Mouse (Mus musculus): ENCODE data around the gene Ssbp3. TPM values are rescaled to one million over a fixed set of nuclear protein-coding genes. Genes with fewer than 3 reads are reported as not detected.
A peak's percentile ranks its signal among the peaks of the same experiment; 100 is the strongest.

The Ssbp3 gene
- polyA plus RNA-seq, 1 experiment from 2014 or later: 214 TPM

GRCm38 (mm10) chr4:106985289-106985688 lies 74.8 kb downstream of the Ssbp3 start:
- Histone ChIP-seq H3K4me3 (replicated peaks) (no peak overlapping the region), H3K4me2 (no peak overlapping the region), H3K27ac (peak overlapping the region; percentile 74), H3K9me3 (no peaks in the 10 kb centered on the region), H3K36me3 (replicated peaks) (no peaks in the 10 kb centered on the region; the same call in 1 of the 2 replicates), H3K27me3 (no peaks in the 10 kb centered on the region), H3K4me1 (peaks cover 99% of the 10 kb centered on the region), H3K9ac (no peak overlapping the region)
- no peak for ATAC-seq (ENCODE audit: low FRiP score)
- WGBS: 71% methylated on average over 4 of the region's 4 CpGs

- H3K36me3 ChIP-seq (replicated peaks): peaks cover 1% of the 10 kb centered on the region; the same call in 1 of the 2 replicates
- ATAC-seq (ENCODE audit: low FRiP score): no peak
- peak overlapping the region; percentile 15; the same call in 1 of the 2 replicates for H3K4me2 ChIP-seq
- peaks cover 98% of the 10 kb centered on the region for H3K4me1 ChIP-seq
- peak overlapping the region; percentile 45; the same call in 1 of the 2 replicates for H3K9ac ChIP-seq
- no peaks in the 10 kb centered on the region for H3K9me3 ChIP-seq
- WGBS: 30% methylated on average over 15 of the region's 15 CpGs
- H3K4me3 ChIP-seq (replicated peaks): no peak overlapping the region
- H3K27me3 ChIP-seq: no peaks in the 10 kb centered on the region
- H3K27ac ChIP-seq: peak overlapping the region; percentile 74
Measured at GRCm38 (mm10) chr4:106985899-106986832, 75.7 kb downstream of the Ssbp3 start.

DNA sequence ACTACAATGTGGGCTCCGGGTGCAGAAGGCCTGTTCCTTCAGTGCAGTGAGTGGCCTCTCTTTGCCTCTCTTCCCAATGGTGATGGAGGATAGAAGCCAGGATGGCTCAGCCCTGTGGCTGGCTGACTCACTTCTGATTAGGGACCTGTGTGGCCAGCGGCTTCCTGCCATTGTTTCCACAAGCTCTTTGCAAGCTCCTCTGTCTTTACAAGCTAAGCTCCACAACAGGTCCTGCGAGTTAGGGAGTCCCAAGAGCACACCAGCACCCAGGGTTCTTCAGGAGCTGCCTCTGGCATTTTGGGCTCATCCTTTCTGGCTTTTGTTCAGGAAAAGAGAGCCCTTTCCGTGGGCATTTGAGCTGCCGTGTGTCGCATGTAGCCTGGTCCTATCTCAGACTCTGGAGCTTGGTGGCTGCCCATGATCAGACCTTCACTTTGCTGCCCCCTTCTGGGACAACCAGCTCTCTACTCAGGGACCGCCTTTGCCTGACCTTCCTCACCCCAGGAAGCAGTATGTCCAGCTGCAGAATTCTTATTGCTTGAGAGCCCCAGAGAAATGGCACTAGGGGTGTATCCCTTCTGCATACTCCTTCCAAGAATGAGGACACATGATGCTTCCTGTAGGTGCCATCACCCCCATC lies 77.3 kb downstream of the Ssbp3 start:
- H3K27ac ChIP-seq: peak overlapping the region; percentile 89
- no peaks in the 10 kb centered on the region for H3K9me3 ChIP-seq
- 15% methylated on average over 7 of the region's 7 CpGs for WGBS
- peaks cover 98% of the 10 kb centered on the region for H3K4me1 ChIP-seq
- H3K4me3 ChIP-seq (replicated peaks): no peak overlapping the region
- peak; percentile 50; the same call in 1 of the 2 replicates for ATAC-seq (ENCODE audit: low FRiP score)
- H3K36me3 ChIP-seq (replicated peaks): 0 out of 2 replicates have a peak, but pooled peaks cover 3% of the 10 kb centered on the region
- H3K4me2 ChIP-seq: no peak overlapping the region
- no peak overlapping the region for H3K9ac ChIP-seq
- H3K27me3 ChIP-seq: no peaks in the 10 kb centered on the region

DNA sequence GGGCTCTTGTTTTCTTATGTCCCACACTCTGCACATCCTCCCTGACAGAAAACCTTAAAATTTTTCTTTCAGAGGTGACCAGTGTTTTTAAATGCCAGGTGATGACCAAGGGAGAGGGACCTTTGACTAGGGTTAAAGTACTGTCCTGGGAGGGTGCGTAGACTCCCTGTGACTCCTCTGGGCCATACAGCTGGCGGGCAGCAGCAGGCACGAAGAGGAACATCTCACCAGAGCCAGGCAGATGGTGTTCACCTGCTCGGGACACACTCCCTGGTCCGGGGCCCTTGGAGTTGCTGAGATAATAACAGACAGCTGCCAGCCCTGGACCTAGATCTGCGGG lies 78.4 kb downstream of the Ssbp3 start:
- Histone ChIP-seq H3K9ac (no peak overlapping the region; the same call in 1 of the 2 replicates), H3K4me3 (replicated peaks) (no peak overlapping the region), H3K9me3 (no peaks in the 10 kb centered on the region), H3K36me3 (replicated peaks) (0 out of 2 replicates have a peak, but pooled peaks cover 3% of the 10 kb centered on the region), H3K27me3 (no peaks in the 10 kb centered on the region), H3K4me1 (peaks cover 98% of the 10 kb centered on the region), H3K4me2 (peak overlapping the region; percentile 29), H3K27ac (peak overlapping the region; percentile 89)
- ATAC-seq (ENCODE audit: low FRiP score): no peak
- WGBS: 16% methylated on average over 6 of the region's 6 CpGs

DNA sequence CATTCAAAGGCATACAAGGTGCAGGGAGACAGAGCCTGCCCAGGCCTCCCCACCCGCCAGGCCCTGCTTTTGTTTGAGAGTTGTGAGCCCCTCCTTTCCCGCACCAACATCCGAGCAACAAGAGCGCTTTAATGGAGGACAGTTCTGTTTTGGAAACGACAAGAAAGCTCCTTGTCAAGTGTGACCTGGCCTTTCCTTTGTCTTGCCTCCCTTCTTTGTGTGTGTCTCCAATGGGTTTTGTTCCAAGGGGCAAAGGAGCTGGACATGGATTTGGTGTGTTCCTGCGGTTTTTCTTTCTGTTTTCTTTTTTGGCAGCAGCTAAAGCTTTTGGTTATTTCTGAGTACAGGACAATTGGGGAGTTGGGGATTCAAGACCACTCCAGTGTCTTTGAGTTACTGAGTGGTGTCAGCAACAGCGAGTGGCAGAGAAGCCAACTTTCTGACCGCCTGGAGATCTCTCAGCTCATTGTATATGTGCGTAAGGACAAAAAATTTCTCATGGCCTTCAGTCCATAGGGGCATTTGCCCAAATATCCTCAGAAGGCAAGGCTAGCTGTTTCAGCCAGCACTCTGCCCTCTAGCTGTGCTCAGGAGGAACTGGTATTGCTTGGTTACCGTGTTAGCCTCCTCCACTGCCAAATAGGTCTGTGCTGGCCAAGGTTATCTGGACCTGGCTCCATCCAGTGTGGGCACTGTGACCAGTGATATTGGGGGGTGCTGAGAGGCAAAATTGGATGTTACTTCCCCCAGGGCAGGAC lies 78.9 kb downstream of the Ssbp3 start:
- no peak overlapping the region for H3K4me3 ChIP-seq (replicated peaks)
- H3K4me2 ChIP-seq: peak overlapping the region; percentile 29
- H3K4me1 ChIP-seq: peaks cover 98% of the 10 kb centered on the region
- 0 out of 2 replicates have a peak, but pooled peaks cover 3% of the 10 kb centered on the region for H3K36me3 ChIP-seq (replicated peaks)
- no peaks in the 10 kb centered on the region for H3K9me3 ChIP-seq
- 8% methylated on average over 10 of the region's 10 CpGs for WGBS
- H3K9ac ChIP-seq: no peak overlapping the region; the same call in 1 of the 2 replicates
- peak; percentile 69 for ATAC-seq (ENCODE audit: low FRiP score)
- no peaks in the 10 kb centered on the region for H3K27me3 ChIP-seq
- H3K27ac ChIP-seq: peak overlapping the region; percentile 89

DNA sequence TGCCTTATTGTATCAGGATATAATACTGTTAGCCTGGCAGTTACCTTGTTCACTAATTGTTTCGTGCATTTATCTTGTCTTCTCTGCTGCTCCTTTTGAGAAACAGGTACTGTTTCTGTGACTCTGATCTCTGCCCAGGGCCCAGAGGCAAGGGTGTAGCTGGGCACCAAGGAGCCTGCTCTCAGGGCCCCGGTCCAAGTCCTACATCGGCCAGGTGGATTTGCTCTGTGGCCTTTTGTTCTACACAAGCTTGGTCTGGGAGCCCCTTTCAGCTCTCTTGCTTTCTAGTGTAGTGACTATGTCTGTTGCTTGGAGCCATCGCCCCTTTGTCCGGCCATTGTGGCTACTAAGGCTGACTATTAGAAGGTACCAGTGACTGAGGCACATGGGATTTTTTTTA lies 82.6 kb downstream of the Ssbp3 start:
- Histone ChIP-seq H3K9ac (no peak overlapping the region), H3K4me2 (no peak overlapping the region), H3K27me3 (no peaks in the 10 kb centered on the region), H3K4me1 (peaks cover 95% of the 10 kb centered on the region), H3K9me3 (no peaks in the 10 kb centered on the region), H3K36me3 (replicated peaks) (0 out of 2 replicates have a peak, but pooled peaks cover 3% of the 10 kb centered on the region), H3K4me3 (replicated peaks) (no peak overlapping the region), H3K27ac (peak overlapping the region; percentile 0; the same call in 1 of the 2 replicates)
- no peak for ATAC-seq (ENCODE audit: low FRiP score)
- 87% methylated on average over 5 of the region's 5 CpGs for WGBS

- no peak for ATAC-seq (ENCODE audit: low FRiP score)
- H3K9ac ChIP-seq: no peak overlapping the region
- H3K4me1 ChIP-seq: peaks cover 85% of the 10 kb centered on the region
- H3K27ac ChIP-seq: no peak overlapping the region
- 0 out of 2 replicates have a peak, but pooled peaks cover 3% of the 10 kb centered on the region for H3K36me3 ChIP-seq (replicated peaks)
- no peaks in the 10 kb centered on the region for H3K27me3 ChIP-seq
- no peaks in the 10 kb centered on the region for H3K9me3 ChIP-seq
- WGBS: 86% methylated on average over 5 of the region's 5 CpGs
- H3K4me2 ChIP-seq: no peak overlapping the region
- H3K4me3 ChIP-seq (replicated peaks): no peak overlapping the region
Measured at GRCm38 (mm10) chr4:106994252-106994651, 83.8 kb downstream of the Ssbp3 start.

DNA sequence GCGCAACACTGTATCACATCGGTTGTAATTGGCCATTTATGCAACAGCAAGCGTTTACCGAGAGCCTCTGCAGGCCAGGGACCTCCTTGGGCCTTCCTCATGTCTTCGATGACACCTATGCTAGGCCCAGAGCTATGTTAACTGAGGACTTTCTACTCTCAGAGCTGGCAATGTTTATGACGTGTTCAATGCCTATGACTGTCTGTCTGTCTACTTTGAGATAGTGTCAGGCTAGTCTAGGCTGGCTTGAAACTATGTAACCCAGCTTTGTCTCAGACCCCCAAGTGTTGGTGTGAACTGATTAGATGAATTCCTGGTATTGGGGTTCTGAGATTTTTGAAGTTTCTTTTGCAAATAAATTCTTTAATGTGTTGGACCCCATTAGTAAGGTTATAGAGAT lies 84.6 kb downstream of the Ssbp3 start:
- no peak for ATAC-seq (ENCODE audit: low FRiP score)
- Histone ChIP-seq H3K4me3 (replicated peaks) (no peak overlapping the region), H3K9me3 (no peaks in the 10 kb centered on the region), H3K4me1 (peaks cover 85% of the 10 kb centered on the region), H3K27ac (no peak overlapping the region), H3K27me3 (no peaks in the 10 kb centered on the region), H3K9ac (no peak overlapping the region), H3K4me2 (no peak overlapping the region), H3K36me3 (replicated peaks) (0 out of 2 replicates have a peak, but pooled peaks cover 3% of the 10 kb centered on the region)
- 88% methylated on average over 6 of the region's 6 CpGs for WGBS

DNA sequence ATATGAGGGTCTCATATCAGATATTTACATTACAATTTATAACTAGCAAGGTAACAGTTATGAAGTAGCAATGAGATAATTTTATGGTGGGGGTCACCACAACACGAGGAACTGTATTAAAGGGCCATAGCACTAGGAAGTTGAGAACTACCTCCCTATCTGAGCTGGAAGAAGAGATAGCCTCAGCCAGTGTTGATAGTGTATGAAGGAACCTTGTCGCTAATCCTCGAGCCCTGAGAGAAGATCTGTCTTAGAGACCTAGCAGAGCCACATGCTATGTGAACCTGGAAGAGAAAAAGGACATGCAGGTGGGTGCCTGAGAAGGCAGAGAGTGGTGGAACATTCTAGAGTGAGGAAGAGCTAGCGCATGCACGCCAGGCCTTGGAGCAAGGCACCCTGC lies 85.0 kb downstream of the Ssbp3 start:
- Histone ChIP-seq H3K9ac (no peak overlapping the region), H3K27ac (no peak overlapping the region), H3K4me1 (peaks cover 86% of the 10 kb centered on the region), H3K36me3 (replicated peaks) (0 out of 2 replicates have a peak, but pooled peaks cover 3% of the 10 kb centered on the region), H3K4me3 (replicated peaks) (no peak overlapping the region), H3K27me3 (no peaks in the 10 kb centered on the region), H3K9me3 (no peaks in the 10 kb centered on the region), H3K4me2 (no peak overlapping the region)
- no peak for ATAC-seq (ENCODE audit: low FRiP score)
- 89% methylated on average over 5 of the region's 5 CpGs for WGBS

DNA sequence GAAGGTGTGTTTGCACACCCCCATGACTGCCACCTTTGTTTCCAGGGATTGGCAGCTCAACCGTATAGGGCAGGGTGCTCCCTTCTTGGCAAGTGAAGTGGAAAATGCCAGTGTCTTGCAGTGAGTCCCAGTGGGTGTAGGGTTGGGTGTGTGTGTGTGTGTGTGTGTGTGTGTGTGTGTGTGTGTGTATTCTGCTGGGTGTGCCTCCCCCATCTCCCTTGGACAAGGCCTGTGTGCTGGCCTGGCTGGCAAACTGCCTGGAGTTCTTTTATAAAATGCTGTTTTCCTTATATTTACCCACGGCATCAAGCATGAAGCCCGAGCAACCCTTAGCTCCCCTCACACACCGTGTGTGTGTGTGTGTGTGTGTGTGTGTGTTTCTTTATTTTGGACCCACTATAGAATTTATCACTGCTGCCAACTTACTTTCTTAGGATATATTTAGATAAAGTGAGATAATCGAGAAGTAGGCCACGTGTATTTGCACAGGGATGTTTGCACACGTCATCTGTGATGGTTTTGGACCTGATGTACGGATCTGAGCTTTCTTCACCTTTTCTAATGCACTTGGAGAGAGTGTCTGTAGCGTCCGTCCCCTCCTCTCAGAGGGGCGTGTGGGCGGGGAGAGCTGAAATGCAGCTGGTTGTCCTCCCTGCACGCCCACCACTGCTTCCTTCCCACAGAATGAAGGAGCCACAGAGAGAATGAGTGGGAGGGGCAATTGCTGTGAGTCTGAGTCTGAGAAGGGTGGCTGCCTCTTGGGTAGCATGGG lies 86.0 kb downstream of the Ssbp3 start:
- WGBS: 50% methylated on average over 13 of the region's 13 CpGs
- Histone ChIP-seq H3K36me3 (replicated peaks) (no peaks in the 10 kb centered on the region), H3K9me3 (no peaks in the 10 kb centered on the region), H3K27ac (0 out of 2 replicates have a peak overlapping the region, but pooled peaks have one; percentile 10), H3K4me2 (no peak overlapping the region), H3K9ac (0 out of 2 replicates have a peak overlapping the region, but pooled peaks have one; percentile 1), H3K4me3 (replicated peaks) (no peak overlapping the region), H3K4me1 (peaks cover 86% of the 10 kb centered on the region), H3K27me3 (no peaks in the 10 kb centered on the region)
- ATAC-seq (ENCODE audit: low FRiP score): 0 out of 2 replicates have a peak, but pooled peaks have one; percentile 42

DNA sequence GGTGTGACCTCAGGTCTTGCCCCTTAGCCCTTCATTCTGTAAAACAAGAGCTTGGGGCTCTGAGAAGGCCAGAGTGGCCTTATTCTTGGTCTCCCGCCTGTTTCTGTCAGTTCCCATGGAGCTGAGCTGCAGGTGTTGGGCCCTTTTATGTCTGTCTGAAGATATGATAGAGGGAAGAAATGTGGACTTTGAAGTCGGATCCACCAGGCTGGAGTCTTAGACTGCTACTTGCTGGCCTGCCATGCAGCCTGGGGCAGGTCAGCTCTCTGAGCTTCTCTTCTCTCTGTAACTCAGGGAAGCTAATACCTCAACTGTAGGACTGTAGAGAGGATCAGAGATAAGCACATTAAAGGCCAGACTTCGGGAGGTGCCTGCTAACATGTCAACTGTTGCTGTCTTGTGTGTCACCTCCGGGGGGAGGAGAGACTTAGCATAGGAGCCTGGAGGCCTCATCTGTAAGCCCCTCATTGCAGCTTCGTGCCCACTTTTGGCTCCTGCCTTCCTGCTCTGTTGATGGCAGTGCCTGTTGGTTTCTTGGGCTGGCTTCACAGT lies 90.8 kb downstream of the Ssbp3 start:
- Histone ChIP-seq H3K27me3 (no peaks in the 10 kb centered on the region), H3K9ac (no peak overlapping the region), H3K4me3 (replicated peaks) (no peak overlapping the region), H3K27ac (peak overlapping the region; percentile 70), H3K36me3 (replicated peaks) (0 out of 2 replicates have a peak, but pooled peaks cover 4% of the 10 kb centered on the region), H3K4me2 (peak overlapping the region; percentile 19; the same call in 1 of the 2 replicates), H3K4me1 (peaks cover 79% of the 10 kb centered on the region), H3K9me3 (no peaks in the 10 kb centered on the region)
- no peak for ATAC-seq (ENCODE audit: low FRiP score)
- WGBS: 73% methylated on average over 5 of the region's 5 CpGs
